Mouse (Mus musculus): ENCODE measurements at regions not wholly inside any gene's neighbourhood (a gene's known extent, or its start where the extent isn't known, plus 50 kb on each side); places are given as distances from the start of the nearest gene placed in this dataset.

GRCm38 (mm10) chr9:60989670-60990391 lies 195.5 kb downstream of the Uaca start:
- Histone ChIP-seq H3K4me2 (ENCODE audit: low read length) (peak overlapping the region; percentile 9; the same call in 1 of the 2 replicates), H3K27ac (ENCODE audit: low read depth, low read length) (no peak overlapping the region), H3K36me3 (ENCODE audit: control insufficient read depth, insufficient read depth, low read length) (no peaks in the 10 kb centered on the region), H3K4me1 (ENCODE audit: control insufficient read depth, insufficient read depth, low read depth, low read length) (no peaks in the 10 kb centered on the region), H3K9ac (ENCODE audit: low read depth, low read length) (no peak overlapping the region), H3K4me3 (ENCODE audit: low read length) (no peak overlapping the region), H3K9me3 (ENCODE audit: control insufficient read depth, low read length) (no peaks in the 10 kb centered on the region), H3K27me3 (replicated peaks; ENCODE audit: control insufficient read depth, insufficient read depth, low read length) (no peaks in the 10 kb centered on the region)
- WGBS: 42% methylated on average over 13 of the region's 13 CpGs
- ATAC-seq: no peak

- WGBS: 86% methylated on average over 5 of the region's 5 CpGs
- no peak overlapping the region for H3K4me2 ChIP-seq (ENCODE audit: low read length)
- no peak overlapping the region for H3K9ac ChIP-seq (ENCODE audit: low read depth, low read length)
- no peak overlapping the region for H3K4me3 ChIP-seq (ENCODE audit: low read length)
- H3K4me1 ChIP-seq (ENCODE audit: control insufficient read depth, insufficient read depth, low read depth, low read length): no peaks in the 10 kb centered on the region
- ATAC-seq: no peak
- no peaks in the 10 kb centered on the region for H3K9me3 ChIP-seq (ENCODE audit: control insufficient read depth, low read length)
- no peak overlapping the region for H3K27ac ChIP-seq (ENCODE audit: low read depth, low read length)
- no peaks in the 10 kb centered on the region for H3K36me3 ChIP-seq (ENCODE audit: control insufficient read depth, insufficient read depth, low read length)
- no peaks in the 10 kb centered on the region for H3K27me3 ChIP-seq (replicated peaks; ENCODE audit: control insufficient read depth, insufficient read depth, low read length)
Observed at GRCm38 (mm10) chr9:60991509-60991908, 197.2 kb downstream of the Uaca start.

GRCm38 (mm10) chr9:60993661-60994060 lies 199.3 kb downstream of the Uaca start:
- Histone ChIP-seq H3K4me2 (ENCODE audit: low read length) (no peak overlapping the region), H3K4me3 (ENCODE audit: low read length) (no peak overlapping the region), H3K27ac (ENCODE audit: low read depth, low read length) (no peak overlapping the region), H3K9me3 (ENCODE audit: control insufficient read depth, low read length) (no peaks in the 10 kb centered on the region), H3K36me3 (ENCODE audit: control insufficient read depth, insufficient read depth, low read length) (no peaks in the 10 kb centered on the region), H3K9ac (ENCODE audit: low read depth, low read length) (no peak overlapping the region), H3K27me3 (replicated peaks; ENCODE audit: control insufficient read depth, insufficient read depth, low read length) (no peaks in the 10 kb centered on the region), H3K4me1 (ENCODE audit: control insufficient read depth, insufficient read depth, low read depth, low read length) (no peaks in the 10 kb centered on the region)
- ATAC-seq: no peak
- 80% methylated on average over 8 of the region's 8 CpGs for WGBS

GRCm38 (mm10) chr9:60995096-60995495 lies 200.8 kb downstream of the Uaca start:
- no peaks in the 10 kb centered on the region; the same call in 1 of the 2 replicates for H3K4me1 ChIP-seq (ENCODE audit: control insufficient read depth, insufficient read depth, low read depth, low read length)
- no peak for ATAC-seq
- no peak overlapping the region for H3K4me2 ChIP-seq (ENCODE audit: low read length)
- H3K27ac ChIP-seq (ENCODE audit: low read depth, low read length): no peak overlapping the region
- no peaks in the 10 kb centered on the region for H3K36me3 ChIP-seq (ENCODE audit: control insufficient read depth, insufficient read depth, low read length)
- H3K9ac ChIP-seq (ENCODE audit: low read depth, low read length): no peak overlapping the region
- 73% methylated on average over 6 of the region's 6 CpGs for WGBS
- no peaks in the 10 kb centered on the region for H3K27me3 ChIP-seq (replicated peaks; ENCODE audit: control insufficient read depth, insufficient read depth, low read length)
- no peak overlapping the region for H3K4me3 ChIP-seq (ENCODE audit: low read length)
- no peaks in the 10 kb centered on the region for H3K9me3 ChIP-seq (ENCODE audit: control insufficient read depth, low read length)

GRCm38 (mm10) chr9:60998086-60998785 lies 203.9 kb downstream of the Uaca start:
- 86% methylated on average over 3 of the region's 3 CpGs for WGBS
- H3K9ac ChIP-seq (ENCODE audit: low read depth, low read length): no peak overlapping the region
- H3K4me3 ChIP-seq (ENCODE audit: low read length): no peak overlapping the region
- H3K9me3 ChIP-seq (ENCODE audit: control insufficient read depth, low read length): no peaks in the 10 kb centered on the region
- no peaks in the 10 kb centered on the region for H3K36me3 ChIP-seq (ENCODE audit: control insufficient read depth, insufficient read depth, low read length)
- no peak overlapping the region for H3K27ac ChIP-seq (ENCODE audit: low read depth, low read length)
- no peak for ATAC-seq
- H3K4me2 ChIP-seq (ENCODE audit: low read length): no peak overlapping the region
- no peaks in the 10 kb centered on the region; the same call in 1 of the 2 replicates for H3K4me1 ChIP-seq (ENCODE audit: control insufficient read depth, insufficient read depth, low read depth, low read length)
- no peaks in the 10 kb centered on the region for H3K27me3 ChIP-seq (replicated peaks; ENCODE audit: control insufficient read depth, insufficient read depth, low read length)

- Histone ChIP-seq H3K27ac (ENCODE audit: low read depth, low read length) (no peak overlapping the region), H3K4me1 (ENCODE audit: control insufficient read depth, insufficient read depth, low read depth, low read length) (no peaks in the 10 kb centered on the region; the same call in 1 of the 2 replicates), H3K9me3 (ENCODE audit: control insufficient read depth, low read length) (no peaks in the 10 kb centered on the region), H3K4me3 (ENCODE audit: low read length) (no peak overlapping the region), H3K36me3 (ENCODE audit: control insufficient read depth, insufficient read depth, low read length) (no peaks in the 10 kb centered on the region), H3K4me2 (ENCODE audit: low read length) (no peak overlapping the region), H3K9ac (ENCODE audit: low read depth, low read length) (no peak overlapping the region), H3K27me3 (replicated peaks; ENCODE audit: control insufficient read depth, insufficient read depth, low read length) (no peaks in the 10 kb centered on the region)
- ATAC-seq: no peak
- WGBS: 63% methylated on average over 6 of the region's 6 CpGs
Observed at GRCm38 (mm10) chr9:60999001-60999529, 204.7 kb downstream of the Uaca start.

- H3K4me3 ChIP-seq (ENCODE audit: low read length): no peak overlapping the region
- no peaks in the 10 kb centered on the region for H3K27me3 ChIP-seq (replicated peaks; ENCODE audit: control insufficient read depth, insufficient read depth, low read length)
- no peak overlapping the region for H3K27ac ChIP-seq (ENCODE audit: low read depth, low read length)
- H3K9me3 ChIP-seq (ENCODE audit: control insufficient read depth, low read length): no peaks in the 10 kb centered on the region
- no peak overlapping the region for H3K4me2 ChIP-seq (ENCODE audit: low read length)
- ATAC-seq: no peak
- H3K36me3 ChIP-seq (ENCODE audit: control insufficient read depth, insufficient read depth, low read length): no peaks in the 10 kb centered on the region
- no peak overlapping the region for H3K9ac ChIP-seq (ENCODE audit: low read depth, low read length)
- 79% methylated on average over 11 of the region's 11 CpGs for WGBS
- no peaks in the 10 kb centered on the region; the same call in 1 of the 2 replicates for H3K4me1 ChIP-seq (ENCODE audit: control insufficient read depth, insufficient read depth, low read depth, low read length)
Observed at GRCm38 (mm10) chr9:61000232-61000631, 205.9 kb downstream of the Uaca start.

- Histone ChIP-seq H3K4me3 (ENCODE audit: low read length) (no peak overlapping the region), H3K4me2 (ENCODE audit: low read length) (no peak overlapping the region), H3K36me3 (ENCODE audit: control insufficient read depth, insufficient read depth, low read length) (no peaks in the 10 kb centered on the region), H3K9ac (ENCODE audit: low read depth, low read length) (no peak overlapping the region), H3K27me3 (replicated peaks; ENCODE audit: control insufficient read depth, insufficient read depth, low read length) (no peaks in the 10 kb centered on the region), H3K4me1 (ENCODE audit: control insufficient read depth, insufficient read depth, low read depth, low read length) (no peaks in the 10 kb centered on the region; the same call in 1 of the 2 replicates), H3K9me3 (ENCODE audit: control insufficient read depth, low read length) (no peaks in the 10 kb centered on the region), H3K27ac (ENCODE audit: low read depth, low read length) (no peak overlapping the region)
- no peak for ATAC-seq
- 86% methylated on average over 5 of the region's 5 CpGs for WGBS
Observed at GRCm38 (mm10) chr9:61002572-61002971, 208.2 kb downstream of the Uaca start.

GRCm38 (mm10) chr9:61008446-61008845 lies 214.1 kb downstream of the Uaca start:
- no peaks in the 10 kb centered on the region for H3K36me3 ChIP-seq (ENCODE audit: control insufficient read depth, insufficient read depth, low read length)
- H3K4me2 ChIP-seq (ENCODE audit: low read length): no peak overlapping the region
- H3K4me3 ChIP-seq (ENCODE audit: low read length): no peak overlapping the region
- H3K9me3 ChIP-seq (ENCODE audit: control insufficient read depth, low read length): peaks cover 3% of the 10 kb centered on the region; the same call in 1 of the 2 replicates
- ATAC-seq: no peak
- no peaks in the 10 kb centered on the region for H3K27me3 ChIP-seq (replicated peaks; ENCODE audit: control insufficient read depth, insufficient read depth, low read length)
- H3K4me1 ChIP-seq (ENCODE audit: control insufficient read depth, insufficient read depth, low read depth, low read length): no peaks in the 10 kb centered on the region
- H3K27ac ChIP-seq (ENCODE audit: low read depth, low read length): no peak overlapping the region
- no peak overlapping the region for H3K9ac ChIP-seq (ENCODE audit: low read depth, low read length)
- WGBS: 57% methylated on average over 1 of the region's 1 CpGs
